Mouse (Mus musculus) kidney, postnatal 0 days (tissue): ENCODE results near the gene Cmtm8. TPM values are rescaled to one million over a fixed set of nuclear protein-coding genes. Genes with fewer than 3 reads are reported as not detected.

Experiments used
- ATAC-seq: fragments of 200-750 bp; cut with Nextera tagmentation; replicated peaks from 2 replicates; pipeline ENCODE4 v1.8.0; 2017; ENCODE audit warnings: low read depth, moderate number of reproducible peaks, moderate TSS enrichment, moderate library complexity; ENCODE audit not compliant: low FRiP score
- DNase-seq: peaks from one replicate; pipeline ENCODE4 v3.0.0-alpha.2; 2016; ENCODE audit warnings: low spot score
- H3K27ac ChIP-seq: fragments of 300-500 bp; sonication (generic); 2 replicates; pipeline ENCODE4 v1.5.1; 2014; ENCODE audit warnings: mild to moderate bottlenecking
- H3K27me3 ChIP-seq: fragments of 300-500 bp; sonication (generic); 2 replicates; pipeline ENCODE4 v1.6.1; 2014; ENCODE audit warnings: low read length, mixed read lengths; ENCODE audit not compliant: insufficient read depth
- H3K36me3 ChIP-seq: fragments of 300-500 bp; sonication (generic); 2 replicates; pipeline ENCODE4 v1.6.1; 2014; ENCODE audit warnings: low read length, mixed read lengths; ENCODE audit not compliant: insufficient read depth
- H3K4me1 ChIP-seq: fragments of 300-500 bp; sonication (generic); replicated peaks from 2 replicates; pipeline ENCODE4 v1.6.1; 2014; ENCODE audit warnings: antibody characterized with exemption, low read length, mixed read lengths; ENCODE audit not compliant: insufficient read depth
- H3K4me2 ChIP-seq: fragments of 300-500 bp; sonication (generic); 2 replicates; pipeline ENCODE4 v1.6.1; 2014; ENCODE audit warnings: mild to moderate bottlenecking, low read length, moderate library complexity, mixed read lengths
- H3K4me3 ChIP-seq: fragments of 300-500 bp; sonication (generic); replicated peaks from 2 replicates; pipeline ENCODE4 v1.5.1; 2014; ENCODE audit warnings: low read depth, low read length
- H3K9ac ChIP-seq: fragments of 300-500 bp; sonication (generic); 2 replicates; pipeline ENCODE4 v1.6.1; 2014; ENCODE audit warnings: low read depth, low read length
- H3K9me3 ChIP-seq: fragments of 300-500 bp; sonication (generic); replicated peaks from 2 replicates; pipeline ENCODE4 v1.6.1; 2016; ENCODE audit warnings: low read length, inconsistent platforms, mixed read lengths
- CTCF ChIP-seq: IDR thresholded peaks from 2 replicates; pipeline ENCODE4 v1.5.1; 2016; ENCODE audit warnings: antibody characterized with exemption, low read depth, mild to moderate bottlenecking, moderate library complexity
- whole genome bisulfite sequencing: fragments of 180-500 bp; shearing (Covaris S2); extraction: QIAGEN DNeasy Blood & Tissue Kit; methylation state at CpG from one replicate; pipeline ENCODE4 v1.1.7; 2014; 5-methylcytosine and 5-hydroxymethylcytosine counted together
- polyA plus RNA-seq: library from polyadenylated mRNA; unstranded; fragments of >200 nt; fragmentation: Nextera tagmentation; extraction: Ambion mirVana; gene quantifications from 2 replicates; pipeline ENCODE4 v1.2.1, GENCODE M21; 2015

The Cmtm8 gene
- polyA plus RNA-seq, 1 experiment from 2014 or later: 54.6 TPM

- ATAC-seq: no peak
- no peak overlapping the region for H3K9ac ChIP-seq
- no peak overlapping the region for H3K27ac ChIP-seq
- H3K27me3 ChIP-seq: no peaks in the 10 kb centered on the region
- no peaks in the 10 kb centered on the region for H3K9me3 ChIP-seq
- H3K36me3 ChIP-seq: peaks cover 21% of the 10 kb centered on the region; the same call in 1 of the 2 replicates
- 69% methylated on average over 12 of the region's 12 CpGs for WGBS
- DNase-seq: no peak
- TF ChIP-seq CTCF: no peak
- no peak overlapping the region for H3K4me3 ChIP-seq
- H3K4me2 ChIP-seq: no peak overlapping the region
- 0 out of 2 replicates have a peak, but pooled peaks cover 5% of the 10 kb centered on the region for H3K4me1 ChIP-seq
Measured at GRCm38 (mm10) chr9:114747466-114747865, 96.5 kb downstream of the Cmtm8 start.

DNA sequence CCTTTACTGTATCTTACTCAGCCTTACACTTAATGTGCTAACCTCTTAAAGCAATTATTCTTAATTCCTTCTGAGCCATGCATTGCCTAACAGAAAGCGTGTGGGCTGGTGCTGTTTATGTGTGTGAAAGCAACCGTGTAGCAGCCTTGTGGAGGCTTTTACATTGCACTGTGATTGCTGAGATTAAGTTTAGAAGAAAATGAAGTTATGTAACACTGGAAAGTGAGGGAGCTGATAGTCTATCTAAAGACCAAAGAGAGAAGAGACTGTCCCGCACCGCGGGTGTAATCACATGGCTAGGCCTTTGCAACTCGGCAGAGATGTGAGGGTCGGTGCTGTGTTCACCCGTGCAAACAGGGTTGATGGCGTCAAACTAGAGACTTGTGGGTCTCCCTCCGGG is 96.9 kb downstream of the Cmtm8 start:
- no peaks in the 10 kb centered on the region for H3K27me3 ChIP-seq
- no peak for ATAC-seq
- 0 out of 2 replicates have a peak, but pooled peaks cover 5% of the 10 kb centered on the region for H3K4me1 ChIP-seq
- 50% methylated on average over 10 of the region's 10 CpGs for WGBS
- H3K36me3 ChIP-seq: peaks cover 21% of the 10 kb centered on the region; the same call in 1 of the 2 replicates
- no peaks in the 10 kb centered on the region for H3K9me3 ChIP-seq
- H3K9ac ChIP-seq: no peak overlapping the region
- TF ChIP-seq CTCF: no peak
- no peak for DNase-seq
- no peak overlapping the region for H3K4me3 ChIP-seq
- H3K27ac ChIP-seq: no peak overlapping the region
- H3K4me2 ChIP-seq: no peak overlapping the region

DNA sequence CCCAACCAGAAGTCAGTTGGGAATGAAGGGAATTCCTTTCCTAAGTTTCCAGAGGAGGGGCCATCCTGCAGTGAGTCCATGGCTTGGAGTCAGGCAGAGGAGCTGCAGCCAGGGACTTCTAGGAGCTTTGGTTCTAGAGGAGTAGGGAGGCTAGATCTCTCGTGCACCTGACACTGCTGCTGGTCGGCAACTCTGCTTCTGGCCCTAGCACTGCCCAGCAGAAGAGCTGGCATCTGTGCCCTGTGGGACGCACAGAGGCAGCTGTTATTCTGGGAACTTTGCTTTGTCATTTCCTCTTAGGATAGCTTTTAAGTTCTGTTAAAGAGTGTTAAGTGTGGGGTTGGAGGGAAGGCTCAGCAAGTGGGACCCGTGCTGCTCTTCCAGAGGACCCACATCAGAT is 98.3 kb downstream of the Cmtm8 start:
- Histone ChIP-seq H3K9me3 (no peaks in the 10 kb centered on the region), H3K36me3 (peaks cover 25% of the 10 kb centered on the region; the same call in 1 of the 2 replicates), H3K4me1 (0 out of 2 replicates have a peak, but pooled peaks cover 5% of the 10 kb centered on the region), H3K4me3 (no peak overlapping the region), H3K4me2 (no peak overlapping the region), H3K27ac (no peak overlapping the region), H3K27me3 (no peaks in the 10 kb centered on the region), H3K9ac (no peak overlapping the region)
- TF ChIP-seq CTCF: no peak
- ATAC-seq (no peak), DNase-seq (no peak)
- 69% methylated on average over 4 of the region's 4 CpGs for WGBS

DNA sequence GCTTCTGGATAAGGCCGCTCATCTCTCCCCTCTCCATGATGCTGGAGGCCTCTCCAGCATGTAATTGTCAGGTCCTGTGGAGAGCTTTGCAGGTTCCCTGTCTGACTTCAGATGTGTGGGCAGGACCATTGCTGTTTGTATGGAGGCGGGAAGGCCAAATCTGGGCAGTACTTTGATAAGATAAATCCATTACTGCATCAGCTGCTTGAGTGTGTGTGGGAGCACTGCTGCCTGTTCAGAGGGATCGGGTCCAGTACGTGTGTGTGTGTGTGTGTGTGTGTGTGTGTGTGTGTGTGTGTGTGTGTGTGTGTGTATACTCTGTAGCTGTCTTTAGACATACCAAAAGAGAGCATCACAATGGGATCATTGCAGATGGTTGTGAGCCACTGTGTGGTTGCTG is 98.8 kb downstream of the Cmtm8 start:
- no peak overlapping the region for H3K9ac ChIP-seq
- H3K4me3 ChIP-seq: no peak overlapping the region
- H3K4me2 ChIP-seq: no peak overlapping the region
- peaks cover 28% of the 10 kb centered on the region; the same call in 1 of the 2 replicates for H3K36me3 ChIP-seq
- no peak overlapping the region for H3K27ac ChIP-seq
- DNase-seq (no peak), ATAC-seq (no peak)
- H3K27me3 ChIP-seq: no peaks in the 10 kb centered on the region
- no peak for TF ChIP-seq CTCF
- 73% methylated on average over 4 of the region's 4 CpGs for WGBS
- H3K4me1 ChIP-seq: 0 out of 2 replicates have a peak, but pooled peaks cover 5% of the 10 kb centered on the region
- H3K9me3 ChIP-seq: no peaks in the 10 kb centered on the region

DNA sequence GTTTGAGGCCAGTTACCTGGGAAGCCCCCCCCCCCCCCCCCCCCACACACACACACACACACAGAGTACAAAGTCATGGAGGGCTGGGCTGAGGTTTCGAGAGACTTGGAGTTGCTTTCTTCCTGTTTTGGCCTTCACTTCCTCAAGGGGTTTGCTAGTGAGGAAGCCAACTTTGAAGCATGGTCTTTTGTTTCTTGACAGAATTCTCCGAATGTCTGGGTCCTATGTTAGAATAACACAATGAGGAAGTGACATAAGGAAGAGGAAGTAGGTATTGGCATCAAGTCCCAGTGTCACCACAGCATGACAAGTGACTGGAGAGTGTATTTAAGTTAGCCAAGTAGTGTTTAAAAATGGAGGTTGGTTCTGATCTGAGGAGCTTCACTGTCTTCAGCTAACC is 101.2 kb downstream of the Cmtm8 start:
- ATAC-seq (no peak), DNase-seq (no peak)
- Histone ChIP-seq H3K9ac (no peak overlapping the region), H3K27ac (no peak overlapping the region), H3K9me3 (no peaks in the 10 kb centered on the region), H3K27me3 (no peaks in the 10 kb centered on the region), H3K4me3 (no peak overlapping the region), H3K4me1 (0 out of 2 replicates have a peak, but pooled peaks cover 5% of the 10 kb centered on the region), H3K36me3 (peaks cover 13% of the 10 kb centered on the region; the same call in 1 of the 2 replicates), H3K4me2 (no peak overlapping the region)
- WGBS: 71% methylated on average over 2 of the region's 2 CpGs
- TF ChIP-seq CTCF: no peak

GRCm38 (mm10) chr9:114740336-114740735 is 103.6 kb downstream of the Cmtm8 start:
- Histone ChIP-seq H3K4me2 (no peak overlapping the region), H3K9me3 (no peaks in the 10 kb centered on the region), H3K4me3 (no peak overlapping the region), H3K4me1 (peaks cover 13% of the 10 kb centered on the region), H3K36me3 (0 out of 2 replicates have a peak, but pooled peaks cover 8% of the 10 kb centered on the region), H3K9ac (no peak overlapping the region), H3K27me3 (no peaks in the 10 kb centered on the region), H3K27ac (no peak overlapping the region)
- DNase-seq: no peak
- TF ChIP-seq CTCF: no peak
- WGBS: 85% methylated on average over 9 of the region's 9 CpGs
- no peak for ATAC-seq

Other genes with a start within 250 kb of the Cmtm8 start
- 45.7 and 50.4 TPM in 2 replicates for gene Cnot10, start 204.0 kb downstream of the Cmtm8 start, polyA plus RNA-seq
- gene Dync1li1, start 155.4 kb downstream of the Cmtm8 start, polyA plus RNA-seq: 43.8 and 45.4 TPM in 2 replicates
- 64.5 and 70.3 TPM in 2 replicates for gene Cmtm6, start 113.0 kb downstream of the Cmtm8 start, polyA plus RNA-seq
- 95.4 and 102 TPM in 2 replicates for gene Cmtm7, start 62.3 kb downstream of the Cmtm8 start, polyA plus RNA-seq
- gene Gpd1l, start 89.8 kb upstream of the Cmtm8 start, polyA plus RNA-seq: 17.2 and 18.1 TPM in 2 replicates
- 2.3 and 2.8 TPM in 2 replicates for gene Osbpl10, start 134.4 kb upstream of the Cmtm8 start, polyA plus RNA-seq
- 792 and 845 TPM in 2 replicates for gene Rps27rt, start 138.6 kb upstream of the Cmtm8 start, polyA plus RNA-seq